ENCODE assay signal across 8 mouse cellular contexts in genomic region chr2:39064687-39065399, GRCm38 (mm10). TPM values are rescaled to one million over a fixed set of nuclear protein-coding genes. Genes with fewer than 3 reads are reported as not detected.
A peak's percentile ranks its signal among the peaks of the same experiment; 100 is the strongest.
DNase-seq lines count a peak whose midpoint lies in the region; ATAC-seq lines count a peak whose summit lies in the region.

No protein-coding gene starts in this region.

- H3K36me3 ChIP-seq in kidney, embryonic 16.5 days (ENCODE audit: insufficient read depth, low read length) = peaks cover 10% of the 10 kb centered on the region; the same call in 1 of the 2 replicates

- 4% methylated on average over 25 of the region's 25 CpGs for WGBS in kidney, embryonic 16.5 days

- ATAC-seq in kidney, embryonic 16.5 days (ENCODE audit: low FRiP score, low TSS enrichment) = peak; percentile 92
- peak; percentile 44 to 60 for ATAC-seq in hematopoietic stem cell, adult 5-6 weeks (replicated peaks in 1 of 2; ENCODE audit: insufficient read depth in 1 of 2, low FRiP score in 2 of 2, low TSS enrichment in 1 of 2, low read depth in 1 of 2, poor library complexity in 2 of 2, severe bottlenecking in 2 of 2)
- ATAC-seq in megakaryocyte, adult 5-6 weeks (ENCODE audit: poor library complexity, severe bottlenecking) = peak; percentile 47

- H3K27me3 ChIP-seq in kidney, embryonic 16.5 days (ENCODE audit: insufficient read depth, low read length) = no peaks in the 10 kb centered on the region

- peak overlapping the region; percentile 74 for H3K4me2 ChIP-seq in kidney, embryonic 16.5 days (replicated peaks; ENCODE audit: low read depth, low read length)

- peaks cover 7% of the 10 kb centered on the region for H3K4me1 ChIP-seq in kidney, embryonic 16.5 days (ENCODE audit: insufficient read depth, low read length)

- no peak for DNase-seq in kidney, postnatal 4 days
- DNase-seq in brain, adult 2 months (ENCODE audit: low read depth, low spot score) = peak; percentile 18
- DNase-seq in cerebellum, postnatal 10 days = no peak
- DNase-seq in urinary bladder, postnatal 25 days (ENCODE audit: low spot score) = no peak
- DNase-seq in kidney, postnatal 10 days = no peak

- peak overlapping the region; percentile 90 for H3K9ac ChIP-seq in kidney, embryonic 16.5 days (replicated peaks; ENCODE audit: low read length)

- H3K9me3 ChIP-seq in kidney, embryonic 16.5 days (ENCODE audit: low read length) = no peaks in the 10 kb centered on the region

- H3K27ac ChIP-seq in kidney, embryonic 16.5 days (ENCODE audit: low read length) = peak overlapping the region; percentile 92

- peak overlapping the region; percentile 94 for H3K4me3 ChIP-seq in kidney, embryonic 16.5 days (ENCODE audit: low read length)

RNA-seq across cellular contexts. Expression of gene Golga1, which starts 0.5 kb away (rescaled TPM):
- 25.8 and 27.2 TPM in 2 replicates for polyA plus RNA-seq in kidney, embryonic 16.5 days (2015; fragmentation: Nextera tagmentation; extraction: Ambion mirVana)
- total RNA-seq in hematopoietic stem cell, adult 5-6 weeks (2017) = 27.3 and 33.0 TPM in 2 replicates
- total RNA-seq in megakaryocyte, adult 5-6 weeks (2015) = 10.4 and 11.8 TPM in 2 replicates
- total RNA-seq in megakaryocyte, adult 5-6 weeks (2017) = 22.1 and 24.6 TPM in 2 replicates

RNA-seq across cellular contexts. Expression of gene Rpl35, which starts 59.4 kb away (rescaled TPM):
- 768 and 780 TPM in 2 replicates for polyA plus RNA-seq in kidney, embryonic 16.5 days (2015; fragmentation: Nextera tagmentation; extraction: Ambion mirVana)
- total RNA-seq in hematopoietic stem cell, adult 5-6 weeks (2017) = 1,207 and 1,504 TPM in 2 replicates
- total RNA-seq in megakaryocyte, adult 5-6 weeks (2015) = 377 and 387 TPM in 2 replicates
- 757 and 843 TPM in 2 replicates for total RNA-seq in megakaryocyte, adult 5-6 weeks (2017)

RNA-seq across cellular contexts. Expression of gene Arpc5l, which starts 59.7 kb away (rescaled TPM):
- 114 and 119 TPM in 2 replicates for polyA plus RNA-seq in kidney, embryonic 16.5 days (2015; fragmentation: Nextera tagmentation; extraction: Ambion mirVana)
- total RNA-seq in hematopoietic stem cell, adult 5-6 weeks (2017) = 61.2 and 64.3 TPM in 2 replicates
- 65.4 and 69.5 TPM in 2 replicates for total RNA-seq in megakaryocyte, adult 5-6 weeks (2015)
- 38.7 and 49.5 TPM in 2 replicates for total RNA-seq in megakaryocyte, adult 5-6 weeks (2017)
